Mouse (Mus musculus) neural tube, embryonic 13.5 days (tissue): ENCODE measurements at regions not wholly inside any gene's neighbourhood (a gene's known extent, or its start where the extent isn't known, plus 50 kb on each side); places are given as distances from the start of the nearest gene placed in this dataset.
A peak's percentile ranks its signal among the peaks of the same experiment; 100 is the strongest.

Experiments
- ATAC-seq: fragments of 200-750 bp; cut with Nextera tagmentation; 2 replicates; pipeline ENCODE4 v1.8.0; 2017; ENCODE audit warnings: low read depth, mild to moderate bottlenecking, moderate TSS enrichment, moderate library complexity
- H3K27ac ChIP-seq: fragments of 300-500 bp; sonication (generic); replicated peaks from 2 replicates; pipeline ENCODE4 v1.5.1; 2015; ENCODE audit warnings: moderate library complexity, mild to moderate bottlenecking, inconsistent platforms
- H3K27me3 ChIP-seq: fragments of 300-500 bp; sonication (generic); 2 replicates; pipeline ENCODE4 v1.6.1; 2015; ENCODE audit warnings: mild to moderate bottlenecking, inconsistent platforms
- H3K36me3 ChIP-seq: fragments of 300-500 bp; sonication (generic); 2 replicates; pipeline ENCODE4 v1.6.1; 2015; ENCODE audit warnings: mild to moderate bottlenecking, inconsistent platforms
- H3K4me1 ChIP-seq: fragments of 300-500 bp; sonication (generic); replicated peaks from 2 replicates; pipeline ENCODE4 v1.6.1; 2015; ENCODE audit warnings: inconsistent platforms
- H3K4me2 ChIP-seq: fragments of 300-500 bp; sonication (generic); 2 replicates; pipeline ENCODE4 v1.6.1; 2015; ENCODE audit warnings: inconsistent platforms, mild to moderate bottlenecking, moderate library complexity
- H3K4me3 ChIP-seq: fragments of 300-500 bp; sonication (generic); 2 replicates; pipeline ENCODE4 v1.5.1; 2015; ENCODE audit warnings: mild to moderate bottlenecking, inconsistent platforms
- H3K9ac ChIP-seq: fragments of 300-500 bp; sonication (generic); 2 replicates; pipeline ENCODE4 v1.6.1; 2015; ENCODE audit warnings: moderate library complexity, mild to moderate bottlenecking, inconsistent platforms
- H3K9me3 ChIP-seq: fragments of 300-500 bp; sonication (generic); 2 replicates; pipeline ENCODE4 v1.6.1; 2016; ENCODE audit warnings: inconsistent platforms
- WGBS: fragments of 180-500 bp; shearing (Covaris S2); methylation state at CpG from one replicate; pipeline ENCODE4 v1.1.7; 2015; 5-methylcytosine and 5-hydroxymethylcytosine counted together

- Histone ChIP-seq H3K27ac (no peak overlapping the region), H3K9ac (no peak overlapping the region), H3K4me2 (no peak overlapping the region), H3K36me3 (no peaks in the 10 kb centered on the region), H3K9me3 (no peaks in the 10 kb centered on the region), H3K4me3 (no peak overlapping the region), H3K27me3 (no peaks in the 10 kb centered on the region), H3K4me1 (no peaks in the 10 kb centered on the region)
- 0 out of 2 replicates have a peak, but pooled peaks have one; percentile 64 for ATAC-seq
- 59% methylated on average over 1 of the region's 1 CpGs for WGBS
Measured at GRCm38 (mm10) chr1:104424796-104425195, 343.5 kb upstream of the Cdh20 start.

GRCm38 (mm10) chr1:104425307-104425706 is 343.0 kb upstream of the Cdh20 start:
- H3K9me3 ChIP-seq = no peaks in the 10 kb centered on the region
- no peaks in the 10 kb centered on the region for H3K4me1 ChIP-seq
- H3K27ac ChIP-seq = no peak overlapping the region
- H3K9ac ChIP-seq = no peak overlapping the region
- no peaks in the 10 kb centered on the region for H3K27me3 ChIP-seq
- peak; percentile 98 for ATAC-seq
- WGBS = 32% methylated on average over 1 of the region's 1 CpGs
- no peak overlapping the region for H3K4me2 ChIP-seq
- no peaks in the 10 kb centered on the region for H3K36me3 ChIP-seq
- no peak overlapping the region for H3K4me3 ChIP-seq

GRCm38 (mm10) chr1:104449678-104450077 is 318.7 kb upstream of the Cdh20 start:
- no peaks in the 10 kb centered on the region for H3K36me3 ChIP-seq
- no peak overlapping the region for H3K4me2 ChIP-seq
- H3K4me3 ChIP-seq = no peak overlapping the region
- no peak overlapping the region for H3K9ac ChIP-seq
- H3K4me1 ChIP-seq = no peaks in the 10 kb centered on the region
- 66% methylated on average over 4 of the region's 4 CpGs for WGBS
- no peaks in the 10 kb centered on the region for H3K27me3 ChIP-seq
- H3K27ac ChIP-seq = no peak overlapping the region
- no peaks in the 10 kb centered on the region for H3K9me3 ChIP-seq
- no peak for ATAC-seq

- H3K27me3 ChIP-seq = no peaks in the 10 kb centered on the region
- no peak overlapping the region for H3K4me2 ChIP-seq
- no peak overlapping the region for H3K9ac ChIP-seq
- 65% methylated on average over 1 of the region's 1 CpGs for WGBS
- no peaks in the 10 kb centered on the region for H3K9me3 ChIP-seq
- H3K27ac ChIP-seq = no peak overlapping the region
- no peaks in the 10 kb centered on the region for H3K4me1 ChIP-seq
- ATAC-seq = no peak
- no peaks in the 10 kb centered on the region for H3K36me3 ChIP-seq
- no peak overlapping the region for H3K4me3 ChIP-seq
Measured at GRCm38 (mm10) chr1:104468571-104468970, 299.8 kb upstream of the Cdh20 start.

- Histone ChIP-seq H3K36me3 (no peaks in the 10 kb centered on the region), H3K27me3 (no peaks in the 10 kb centered on the region), H3K4me1 (no peaks in the 10 kb centered on the region), H3K27ac (no peak overlapping the region), H3K9ac (no peak overlapping the region), H3K4me3 (no peak overlapping the region), H3K4me2 (no peak overlapping the region), H3K9me3 (no peaks in the 10 kb centered on the region)
- 67% methylated on average over 2 of the region's 2 CpGs for WGBS
- no peak for ATAC-seq
Measured at GRCm38 (mm10) chr1:104479757-104480156, 288.6 kb upstream of the Cdh20 start.
